Mouse (Mus musculus) heart, embryonic 15.5 days (tissue): ENCODE measurements around the gene Lamtor2. TPM values are rescaled to one million over a fixed set of nuclear protein-coding genes. Genes with fewer than 3 reads are reported as not detected.

Source experiments
- ATAC-seq: fragments of 200-750 bp; cut with Nextera tagmentation; replicated peaks from 2 replicates; pipeline ENCODE4 v1.8.0; 2017; ENCODE audit warnings: low read depth, moderate TSS enrichment; ENCODE audit not compliant: insufficient number of reproducible peaks, insufficient read depth, low FRiP score
- H3K27ac ChIP-seq: fragments of 300-500 bp; sonication (generic); 2 replicates; pipeline ENCODE4 v1.5.1; 2015; ENCODE audit warnings: mild to moderate bottlenecking, inconsistent platforms
- H3K27me3 ChIP-seq: fragments of 300-500 bp; sonication (generic); 2 replicates; pipeline ENCODE4 v1.6.1; 2015; ENCODE audit warnings: inconsistent platforms
- H3K36me3 ChIP-seq: fragments of 300-500 bp; sonication (generic); 2 replicates; pipeline ENCODE4 v1.6.1; 2015; ENCODE audit warnings: mild to moderate bottlenecking, inconsistent platforms
- H3K4me1 ChIP-seq: fragments of 300-500 bp; sonication (generic); replicated peaks from 2 replicates; pipeline ENCODE4 v1.6.1; 2015; ENCODE audit warnings: inconsistent platforms
- H3K4me2 ChIP-seq: fragments of 300-500 bp; sonication (generic); 2 replicates; pipeline ENCODE4 v1.6.1; 2015; ENCODE audit warnings: inconsistent platforms, mild to moderate bottlenecking, moderate library complexity
- H3K4me3 ChIP-seq: fragments of 300-500 bp; sonication (generic); 2 replicates; pipeline ENCODE4 v1.5.1; 2015; ENCODE audit warnings: mild to moderate bottlenecking, inconsistent platforms
- H3K9ac ChIP-seq: fragments of 300-500 bp; sonication (generic); 2 replicates; pipeline ENCODE4 v1.6.1; 2015; ENCODE audit warnings: mild to moderate bottlenecking, inconsistent platforms
- H3K9me3 ChIP-seq: fragments of 300-500 bp; sonication (generic); replicated peaks from 2 replicates; pipeline ENCODE4 v1.6.1; 2016; ENCODE audit warnings: inconsistent platforms
- WGBS: fragments of 180-500 bp; shearing (Covaris S2); methylation state at CpG from one replicate; pipeline ENCODE4 v1.1.7; 2015; ENCODE audit warnings: mixed read lengths; 5-methylcytosine and 5-hydroxymethylcytosine counted together
- microRNA counts: library from miRNA; unstranded; fragments of <30 nt; microRNA quantifications from one replicate; lab custom pipeline; 2016
- microRNA-seq: library from miRNA; unstranded; fragments of <30 nt; microRNA quantifications from one replicate; pipeline ENCODE4, GENCODE M21; 2016
- polyA plus RNA-seq: library from polyadenylated mRNA; unstranded; fragments of >200 nt; fragmentation: Nextera tagmentation; extraction: Ambion mirVana; gene quantifications from 2 replicates; pipeline ENCODE4 v1.2.1, GENCODE M21; 2015

The Lamtor2 gene
- polyA plus RNA-seq, 1 experiment from 2014 or later: 119 TPM

- WGBS: 50% methylated on average over 6 of the region's 6 CpGs
- peak overlapping the region; percentile 87 for H3K9ac ChIP-seq
- H3K36me3 ChIP-seq: no peaks in the 10 kb centered on the region
- peak overlapping the region; percentile 86 for H3K4me2 ChIP-seq
- peaks cover 52% of the 10 kb centered on the region for H3K4me1 ChIP-seq
- no peaks in the 10 kb centered on the region for H3K27me3 ChIP-seq
- no peaks in the 10 kb centered on the region for H3K9me3 ChIP-seq
- ATAC-seq: no peak
- H3K4me3 ChIP-seq: peak overlapping the region; percentile 70
- peak overlapping the region; percentile 88 for H3K27ac ChIP-seq
Measured at GRCm38 (mm10) chr3:88501366-88502030, 51.4 kb downstream of the Lamtor2 start.

GRCm38 (mm10) chr3:88500655-88501365 is 52.1 kb downstream of the Lamtor2 start:
- no peak for ATAC-seq
- no peaks in the 10 kb centered on the region for H3K27me3 ChIP-seq
- H3K36me3 ChIP-seq: no peaks in the 10 kb centered on the region
- WGBS: 58% methylated on average over 4 of the region's 4 CpGs
- H3K9ac ChIP-seq: 0 out of 2 replicates have a peak overlapping the region, but pooled peaks have one; percentile 9
- peaks cover 59% of the 10 kb centered on the region for H3K4me1 ChIP-seq
- peak overlapping the region; percentile 70 for H3K4me3 ChIP-seq
- H3K4me2 ChIP-seq: peak overlapping the region; percentile 86
- H3K9me3 ChIP-seq: no peaks in the 10 kb centered on the region
- H3K27ac ChIP-seq: peak overlapping the region; percentile 88; the same call in 1 of the 2 replicates

DNA sequence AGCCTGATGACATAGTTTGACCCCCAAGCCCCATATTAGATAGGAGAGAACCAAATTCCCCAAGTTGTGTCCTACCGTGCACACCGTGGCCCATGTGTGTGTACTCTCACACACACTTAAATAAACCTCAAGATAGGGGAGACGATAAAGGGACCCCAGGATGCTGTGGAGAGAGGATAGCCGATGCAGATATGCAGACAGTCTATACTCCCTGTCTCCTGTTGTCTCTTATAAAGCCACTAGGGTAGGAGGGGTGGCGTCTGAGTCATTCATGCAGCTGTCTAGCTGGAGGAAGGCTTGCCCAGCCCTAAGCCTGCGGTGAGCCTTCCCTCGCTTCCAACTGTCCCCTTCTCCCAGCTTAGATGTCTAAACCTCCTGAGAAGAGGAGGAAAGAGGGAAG is 52.8 kb downstream of the Lamtor2 start:
- H3K27me3 ChIP-seq: no peaks in the 10 kb centered on the region
- no peak overlapping the region for H3K4me3 ChIP-seq
- H3K27ac ChIP-seq: no peak overlapping the region
- H3K4me1 ChIP-seq: peaks cover 66% of the 10 kb centered on the region
- ATAC-seq: no peak
- H3K9me3 ChIP-seq: no peaks in the 10 kb centered on the region
- 81% methylated on average over 7 of the region's 7 CpGs for WGBS
- H3K4me2 ChIP-seq: peak overlapping the region; percentile 86; the same call in 1 of the 2 replicates
- H3K36me3 ChIP-seq: no peaks in the 10 kb centered on the region
- H3K9ac ChIP-seq: no peak overlapping the region

MicroRNAs encoded within 50 kb of the gene (microRNA counts, 519-probe panel; counts per million panel counts)
- not detected for microRNA mmu-miR-1905 (lab: Ali Mortazavi, UCI)

Small RNA genes within 50 kb of the gene (microRNA-seq; reads per million reads assigned to microRNA genes)
- gene Mir1905: not detected

Other genes starting within 250 kb of the Lamtor2 start
- 143 and 156 TPM in 2 replicates for gene Glmp, start 228.1 kb downstream of the Lamtor2 start, polyA plus RNA-seq
- gene Tmem79, start 216.9 kb downstream of the Lamtor2 start, polyA plus RNA-seq: 1.7 and 2.2 TPM in 2 replicates
- gene Smg5, start 216.8 kb downstream of the Lamtor2 start, polyA plus RNA-seq: 41.1 and 52.8 TPM in 2 replicates
- 3.9 and 5.1 TPM in 2 replicates for gene Paqr6, start 188.5 kb downstream of the Lamtor2 start, polyA plus RNA-seq
- gene Bglap3, start 180.3 kb downstream of the Lamtor2 start, polyA plus RNA-seq: not detected in 2 replicates
- not detected in 2 replicates for gene Bglap2, start 174.4 kb downstream of the Lamtor2 start, polyA plus RNA-seq
- not detected in 2 replicates for gene Bglap, start 168.6 kb downstream of the Lamtor2 start, polyA plus RNA-seq
- gene Pmf1, start 142.7 kb downstream of the Lamtor2 start, polyA plus RNA-seq: 83.6 and 96.3 TPM in 2 replicates
- gene Slc25a44, start 127.9 kb downstream of the Lamtor2 start, polyA plus RNA-seq: 11.8 and 14.1 TPM in 2 replicates
- 2.1 and 5.3 TPM in 2 replicates for gene Sema4a, start 91.9 kb downstream of the Lamtor2 start, polyA plus RNA-seq
- 110 and 131 TPM in 2 replicates for gene Lmna, start 43.1 kb downstream of the Lamtor2 start, polyA plus RNA-seq
- gene Mex3a, start 20.7 kb downstream of the Lamtor2 start, polyA plus RNA-seq: 6.5 and 8.0 TPM in 2 replicates
- gene Rab25, start 4.8 kb downstream of the Lamtor2 start, polyA plus RNA-seq: 0.92 and 4.0 TPM in 2 replicates
- 30.0 and 34.9 TPM in 2 replicates for gene Ubqln4, start 684 bp upstream of the Lamtor2 start, polyA plus RNA-seq
- 164 and 178 TPM in 2 replicates for gene Ssr2, start 22.8 kb upstream of the Lamtor2 start, polyA plus RNA-seq
- gene Arhgef2, start 52.9 kb upstream of the Lamtor2 start, polyA plus RNA-seq: 72.8 and 82.5 TPM in 2 replicates
- not detected in 2 replicates for gene Rxfp4, start 100.1 kb upstream of the Lamtor2 start, polyA plus RNA-seq
- gene Khdc4, start 132.7 kb upstream of the Lamtor2 start, polyA plus RNA-seq: 61.3 and 69.2 TPM in 2 replicates
- gene Rit1, start 163.8 kb upstream of the Lamtor2 start, polyA plus RNA-seq: 49.9 and 55.5 TPM in 2 replicates
- 10.8 and 14.4 TPM in 2 replicates for gene Syt11, start 222.1 kb upstream of the Lamtor2 start, polyA plus RNA-seq